Mouse (Mus musculus) heart, adult 2 months (tissue): Measurements from ENCODE around the gene Kcne3. TPM values are rescaled to one million over a fixed set of nuclear protein-coding genes. Genes with fewer than 3 reads are reported as not detected.

ENCODE experiments used
- DNase-seq, 2 experiments: peaks; one replicate each; pipeline ENCODE4 v3.0.0; 2021
- H3K27ac ChIP-seq: fragments of 200-600 bp; 2 replicates; pipeline ENCODE4 v1.8.1; 2022
- H3K27me3 ChIP-seq: fragments of 200-500 bp; 2 replicates; pipeline ENCODE4 v1.6.1; 2012; ENCODE audit warnings: mild to moderate bottlenecking, low read length, inconsistent platforms, mixed read lengths; ENCODE audit not compliant: control insufficient read depth, insufficient read depth
- H3K36me3 ChIP-seq: fragments of 200-500 bp; 2 replicates; pipeline ENCODE4 v1.6.1; 2012; ENCODE audit warnings: low read length, inconsistent platforms; ENCODE audit not compliant: control insufficient read depth, insufficient read depth
- H3K4me1 ChIP-seq: fragments of 200-500 bp; 2 replicates; pipeline ENCODE4 v1.6.1; 2011; ENCODE audit warnings: low read length; ENCODE audit not compliant: control insufficient read depth, insufficient read depth
- H3K4me3 ChIP-seq: fragments of 200-600 bp; 2 replicates; pipeline ENCODE4 v1.8.1; 2022
- H3K79me2 ChIP-seq: fragments of 200-500 bp; replicated peaks from 2 replicates; pipeline ENCODE4 v1.6.1; 2012; ENCODE audit warnings: mild to moderate bottlenecking, inconsistent platforms, low read length, moderate library complexity, mixed read lengths; ENCODE audit not compliant: control insufficient read depth, insufficient read depth
- H3K9ac ChIP-seq: fragments of 200-500 bp; 2 replicates; pipeline ENCODE4 v1.6.1; 2012; ENCODE audit warnings: low read depth, mild to moderate bottlenecking, control low read depth, inconsistent platforms, low read length, mixed read lengths
- CTCF ChIP-seq: fragments of 200-600 bp; IDR thresholded peaks from 2 replicates; pipeline ENCODE4 v1.8.1; 2022; ENCODE audit warnings: antibody characterized with exemption, mild to moderate bottlenecking, moderate library complexity
- EP300 ChIP-seq: fragments of 200-500 bp; IDR thresholded peaks from 2 replicates; pipeline ENCODE4 v1.6.1; 2011; ENCODE audit warnings: low read depth, low read length, control low read depth; ENCODE audit not compliant: insufficient read depth
- POLR2A ChIP-seq: fragments of 200-500 bp; IDR thresholded peaks from 2 replicates; pipeline ENCODE4 v1.6.1; 2011; ENCODE audit warnings: mild to moderate bottlenecking, low read depth, low read length, control low read depth; ENCODE audit not compliant: insufficient read depth
- WGBS: fragments of 180-500 bp; shearing (Covaris S2); methylation state at CpG from one replicate; pipeline ENCODE4 v1.1.7; 2018; 5-methylcytosine and 5-hydroxymethylcytosine counted together
- intact Hi-C: fragments of 180-260 bp; cut with DNase I; formaldehyde crosslinking; loops from one replicate; pipeline ENCODE4 v1.15.1; 2025
- polyA plus RNA-seq: library from polyadenylated mRNA; depleted of rRNA; stranded (reverse); fragments of >200 nt; gene quantifications from 2 replicates; pipeline ENCODE4 v1.2.3, GENCODE M21; 2012; rRNA removed
- total RNA-seq, 2 experiments: library from RNA; stranded (reverse); gene quantifications; 2 replicates each; pipeline ENCODE4 v1.2.3; 2021

Gene Kcne3
- total and polyA plus RNA-seq, 3 experiments = 0.59 to 2.0 (median 0.94) TPM

DNA sequence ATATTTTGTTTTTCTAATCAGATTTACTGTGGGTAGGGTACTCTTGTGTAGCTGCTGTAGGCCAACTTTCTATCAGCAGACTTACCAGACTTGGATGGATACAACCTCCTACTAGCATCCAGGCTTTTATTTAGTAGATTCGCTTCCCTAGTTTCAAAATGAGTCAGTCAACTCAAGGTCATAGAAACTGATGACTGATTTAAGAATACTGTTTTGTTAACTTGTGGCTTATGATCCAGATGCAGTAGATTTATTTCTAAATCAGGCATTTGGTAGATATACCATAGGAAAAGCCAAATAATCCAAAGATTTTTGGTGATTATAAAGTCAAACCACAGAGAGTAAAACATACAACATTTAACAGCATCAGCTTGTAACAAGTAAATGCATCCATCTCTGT is 54.3 kb downstream of the Kcne3 start:
- H3K36me3 ChIP-seq = no peaks in the 10 kb centered on the region
- DNase-seq = no peak
- no peaks in the 10 kb centered on the region for H3K79me2 ChIP-seq
- intact Hi-C loops = loop anchor here (5.0 kb wide), 1 partner anchor 108 kb away; the partner anchor contains the start of gene Pold3
- H3K27me3 ChIP-seq = no peaks in the 10 kb centered on the region
- 83% methylated on average over 1 of the region's 1 CpGs for WGBS
- H3K9ac ChIP-seq = no peak overlapping the region
- no peak overlapping the region for H3K27ac ChIP-seq
- H3K4me3 ChIP-seq = no peak overlapping the region
- no peaks in the 10 kb centered on the region for H3K4me1 ChIP-seq
- TF ChIP-seq POLR2A = no peak

- TF ChIP-seq CTCF (no peak), POLR2A (no peak), EP300 (no peak)
- Histone ChIP-seq H3K4me1 (no peaks in the 10 kb centered on the region), H3K79me2 (no peaks in the 10 kb centered on the region), H3K36me3 (no peaks in the 10 kb centered on the region), H3K27ac (no peak overlapping the region), H3K9ac (no peak overlapping the region), H3K27me3 (no peaks in the 10 kb centered on the region), H3K4me3 (no peak overlapping the region)
- intact Hi-C loops = loop anchor here (5.0 kb wide), 1 partner anchor 109 kb away; the partner anchor contains the start of gene Pold3
- DNase-seq = no peak
- 58% methylated on average over 1 of the region's 1 CpGs for WGBS
These were observed 55.4 kb downstream of the Kcne3 start for GRCm38 (mm10) chr7:100231661-100232060.

DNA sequence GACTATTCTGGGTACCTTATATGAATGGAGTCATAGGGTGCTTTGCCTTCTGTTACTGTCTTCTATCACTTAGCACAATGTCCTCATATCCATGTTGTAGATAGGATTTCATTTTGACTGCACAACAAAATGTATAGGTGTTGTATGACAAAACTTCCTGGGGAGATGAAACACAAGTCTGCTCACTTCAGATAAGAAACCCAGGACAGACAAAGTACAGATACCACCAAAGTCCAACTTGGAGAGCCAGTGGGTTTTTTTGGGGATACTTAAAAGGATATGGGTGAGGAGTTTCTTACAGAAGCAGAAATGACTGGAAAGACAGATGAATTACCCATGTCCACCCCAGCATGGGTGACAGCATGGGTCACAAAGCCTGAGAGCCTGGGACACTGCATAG is 57.4 kb downstream of the Kcne3 start:
- no peak for TF ChIP-seq POLR2A
- no peak for TF ChIP-seq CTCF
- no peak for TF ChIP-seq EP300
- Histone ChIP-seq H3K27me3 (no peaks in the 10 kb centered on the region), H3K9ac (no peak overlapping the region), H3K27ac (no peak overlapping the region), H3K4me1 (no peaks in the 10 kb centered on the region), H3K79me2 (no peaks in the 10 kb centered on the region), H3K4me3 (no peak overlapping the region), H3K36me3 (no peaks in the 10 kb centered on the region)
- intact Hi-C loops = loop anchor here (1.0 to 5.0 kb wide), 2 partner anchors 43 to 111 kb away; partner anchors contain the start of gene Pold3
- DNase-seq = no peak

Other genes starting within 250 kb of the Kcne3 start
- gene Rnf169, start 196.1 kb upstream of the Kcne3 start, total RNA-seq = 10 to 100 TPM in 1 of 2 experiments, 1 to 10 TPM in 1; 9.4 to 10.6 TPM
- 2.9 and 3.6 TPM in 2 replicates for gene Rnf169, start 196.1 kb upstream of the Kcne3 start, polyA plus RNA-seq
- gene Chrdl2, start 170.3 kb upstream of the Kcne3 start, total RNA-seq = under 1 TPM in 1 of 2 experiments, not detected in 1; 0.16 TPM
- gene Chrdl2, start 170.3 kb upstream of the Kcne3 start, polyA plus RNA-seq = 0.18 and 0.38 TPM in 2 replicates
- 1 to 10 TPM; 9.0 to 9.1 TPM for gene Pold3, start 54.9 kb upstream of the Kcne3 start, total RNA-seq
- gene Pold3, start 54.9 kb upstream of the Kcne3 start, polyA plus RNA-seq = 4.4 and 6.5 TPM in 2 replicates
- 1 to 10 TPM; 5.7 to 6.0 TPM for gene Lipt2, start 17.2 kb upstream of the Kcne3 start, total RNA-seq
- 6.6 and 10.0 TPM in 2 replicates for gene Lipt2, start 17.2 kb upstream of the Kcne3 start, polyA plus RNA-seq
- gene Pgm2l1, start 50.9 kb downstream of the Kcne3 start, total RNA-seq = 1 to 10 TPM; 7.0 TPM
- 1.5 and 2.2 TPM in 2 replicates for gene Pgm2l1, start 50.9 kb downstream of the Kcne3 start, polyA plus RNA-seq
- under 1 TPM; 0.16 to 0.45 TPM for gene P4ha3, start 109.0 kb downstream of the Kcne3 start, total RNA-seq
- gene P4ha3, start 109.0 kb downstream of the Kcne3 start, polyA plus RNA-seq = 0.33 and 0.38 TPM in 2 replicates
- 1 to 10 TPM; 7.0 to 8.4 TPM for gene C2cd3, start 195.7 kb downstream of the Kcne3 start, total RNA-seq
- gene C2cd3, start 195.7 kb downstream of the Kcne3 start, polyA plus RNA-seq = 6.6 and 8.5 TPM in 2 replicates
- gene Ppme1, start 195.8 kb downstream of the Kcne3 start, total RNA-seq = 10 to 100 TPM; 32.5 to 35.8 TPM
- 80.7 and 118 TPM in 2 replicates for gene Ppme1, start 195.8 kb downstream of the Kcne3 start, polyA plus RNA-seq